In genomic region chr4:53710555-53711328, GRCm38 (mm10) we compare ENCODE assay signal across 23 mouse cellular contexts. TPM values are rescaled to one million over a fixed set of nuclear protein-coding genes. Genes with fewer than 3 reads are reported as not detected.
DNase-seq lines count a peak whose midpoint lies in the region; ATAC-seq and TF ChIP-seq lines count a peak whose summit lies in the region.
"Had no signal": no experiment of that assay in that cellular context is flagged by ENCODE, and none has a peak within 500 bp of the region (broad histone marks: within the 10 kb centered on the region; RNA-seq: fewer than 3 reads in every experiment).

No protein-coding gene starts in this region.

- H3K9me3 ChIP-seq in heart, embryonic 12.5 days (replicated peaks), result no peaks in the 10 kb centered on the region
- H3K9me3 ChIP-seq in CH12.LX (replicated peaks; ENCODE audit: low read length), result no peaks in the 10 kb centered on the region
- H3K9me3 ChIP-seq in midbrain, embryonic 16.5 days (replicated peaks; ENCODE audit: control insufficient read depth, low read length, poor library complexity, severe bottlenecking), result no peaks in the 10 kb centered on the region
- H3K9me3 ChIP-seq: G1E had no signal

- no peaks in the 10 kb centered on the region for H3K36me3 ChIP-seq in heart, embryonic 12.5 days
- H3K36me3 ChIP-seq in testis, adult 2 months (ENCODE audit: control insufficient read depth, insufficient read depth, low read length), result no peaks in the 10 kb centered on the region; the same call in 1 of the 2 replicates
- no peaks in the 10 kb centered on the region for H3K36me3 ChIP-seq in CH12.LX (replicated peaks in 1 of 2; ENCODE audit: control insufficient read depth in 1 of 2, insufficient read depth in 1 of 2, low read length in 1 of 2)
- H3K36me3 ChIP-seq in midbrain, embryonic 16.5 days (ENCODE audit: control insufficient read depth, insufficient read depth, low read length), result no peaks in the 10 kb centered on the region
- H3K36me3 ChIP-seq: G1E had no signal

- TF ChIP-seq RAD21 in CH12.LX (IDR thresholded peaks at IDR 0.05; ENCODE audit: low read depth, low read length), result no peak

- 71% methylated on average over 6 of the region's 6 CpGs for WGBS in heart, embryonic 12.5 days
- WGBS in midbrain, embryonic 16.5 days, result 91% methylated on average over 6 of the region's 6 CpGs

- H3K79me2 ChIP-seq in CH12.LX (replicated peaks; ENCODE audit: control insufficient read depth, extremely low read depth, insufficient read depth, poor library complexity, severe bottlenecking), result peaks cover 2% of the 10 kb centered on the region; the same call in 1 of the 2 replicates

- no peak overlapping the region for H3K4me3 ChIP-seq in heart, embryonic 12.5 days
- H3K4me3 ChIP-seq in testis, adult 2 months (ENCODE audit: control insufficient read depth, low read depth, low read length), result peak overlapping the region; percentile 63
- peak overlapping the region; percentile 36 to 47 (median 36) for H3K4me3 ChIP-seq in CH12.LX (replicated peaks in 1 of 3; ENCODE audit: low read depth in 2 of 3, low read length in 2 of 3, poor library complexity in 1 of 3)
- no peak overlapping the region for H3K4me3 ChIP-seq in midbrain, embryonic 16.5 days (ENCODE audit: low read depth, low read length)

- peak; percentile 53 for DNase-seq in heart, adult 11 months
- DNase-seq in testis, postnatal 10 days (ENCODE audit: low spot score), result no peak
- DNase-seq in A20 (ENCODE audit: low read depth, low spot score) (peak; percentile 63), CH12.LX (ENCODE audit: extremely low read depth) (peak; percentile 77)
- DNase-seq in B cell, adult 2 months, result no peak
- DNase-seq: adrenal gland, adult 2 months; adrenal gland, adult 8-10 months; adrenal gland, postnatal 10 days; adrenal gland, postnatal 14 days; adrenal gland, postnatal 25 days; adrenal gland, postnatal 36 days; cerebellum, adult 11 months; cerebellum, adult 11-12 months; cerebellum, adult 18-20 months; cerebellum, adult 2 months; cerebellum, adult 8-10 months had no signal

- no peak for TF ChIP-seq POLR2A in testis, adult 2 months (IDR thresholded peaks at IDR 0.05; ENCODE audit: control insufficient read depth, low read depth, low read length)
- TF ChIP-seq POLR2A in CH12.LX (IDR thresholded peaks at IDR 0.05; ENCODE audit: low read depth, low read length), result no peak

- in situ Hi-C loops in CH12.LX (cut with MboI; ENCODE audit: low pct_ligation_motif_present, low pct_unique_long_range_greater_than_20kb, low sequenced_read_pairs), result loop anchor here (10.0 kb wide), 1 partner anchor 86 kb away; no protein-coding TSS in a partner anchor

- H3K4me2 ChIP-seq in heart, embryonic 12.5 days, result no peak overlapping the region
- H3K4me2 ChIP-seq in CH12.LX (ENCODE audit: insufficient read depth, low read depth, poor library complexity, severe bottlenecking), result peak overlapping the region; percentile 98
- H3K4me2 ChIP-seq in midbrain, embryonic 16.5 days (ENCODE audit: low read length), result no peak overlapping the region

- dilution Hi-C loops in CH12.LX (cut with MboI; ENCODE audit: extremely low pct_ligation_motif_present, extremely low pct_unique_long_range_greater_than_20kb, low sequenced_read_pairs), result no loop called here

- ATAC-seq in heart, embryonic 12.5 days (ENCODE audit: insufficient number of reproducible peaks, low FRiP score), result no peak
- ATAC-seq in midbrain, embryonic 16.5 days, result no peak
- ATAC-seq: activated CD4-positive, CD25-positive, alpha-beta regulatory T cell, adult 4 months; CD4-positive, CD25-positive, alpha-beta regulatory T cell, adult 4 months; Patski had no signal

- no peak for TF ChIP-seq CTCF in testis, adult 2 months (IDR thresholded peaks at IDR 0.05; ENCODE audit: control insufficient read depth, insufficient read depth, insufficient replicate concordance, low read depth, low read length)
- no peak for TF ChIP-seq CTCF in CH12.LX (conservative IDR thresholded peaks at IDR 0.05 in 1 of 2, IDR thresholded peaks at IDR 0.05 in 1 of 2; ENCODE audit: low read depth in 2 of 2, low read length in 2 of 2)

- no peak overlapping the region for H3K9ac ChIP-seq in heart, embryonic 12.5 days
- H3K9ac ChIP-seq in CH12.LX (ENCODE audit: insufficient read depth, low read depth), result peak overlapping the region; percentile 34; the same call in 1 of the 2 replicates
- H3K9ac ChIP-seq in midbrain, embryonic 16.5 days (ENCODE audit: low read depth, low read length), result no peak overlapping the region

- no peaks in the 10 kb centered on the region for H3K27me3 ChIP-seq in heart, embryonic 12.5 days (replicated peaks)
- no peaks in the 10 kb centered on the region for H3K27me3 ChIP-seq in testis, adult 2 months (ENCODE audit: control insufficient read depth, insufficient read depth, low read length)
- H3K27me3 ChIP-seq in CH12.LX (replicated peaks), result no peaks in the 10 kb centered on the region
- H3K27me3 ChIP-seq in midbrain, embryonic 16.5 days (ENCODE audit: control insufficient read depth, insufficient read depth, low read depth, low read length), result no peaks in the 10 kb centered on the region
- H3K27me3 ChIP-seq: Patski had no signal

- H3K27ac ChIP-seq in heart, embryonic 12.5 days (ENCODE audit: poor library complexity, severe bottlenecking), result no peak overlapping the region
- no peak overlapping the region for H3K27ac ChIP-seq in testis, adult 2 months (ENCODE audit: control insufficient read depth, insufficient read depth, low read depth, low read length)
- peak overlapping the region; percentile 81 for H3K27ac ChIP-seq in CH12.LX (ENCODE audit: insufficient read depth, low read depth)
- H3K27ac ChIP-seq in midbrain, embryonic 16.5 days (ENCODE audit: low read length), result no peak overlapping the region

- TF ChIP-seq EP300 in CH12.LX (IDR thresholded peaks at IDR 0.05; ENCODE audit: low read length), result peak; percentile 79

- peaks cover 11% of the 10 kb centered on the region; the same call in 1 of the 2 replicates for H3K4me1 ChIP-seq in heart, embryonic 12.5 days (replicated peaks)
- H3K4me1 ChIP-seq in testis, adult 2 months (ENCODE audit: control insufficient read depth, insufficient read depth, low read length), result peaks cover 4% of the 10 kb centered on the region
- peaks cover 5 to 54% of the 10 kb centered on the region in 2 experiments; a peak in 2 of 4 replicates for H3K4me1 ChIP-seq in CH12.LX (ENCODE audit: control insufficient read depth in 1 of 2, insufficient read depth in 2 of 2)
- H3K4me1 ChIP-seq in midbrain, embryonic 16.5 days (ENCODE audit: control insufficient read depth, insufficient read depth, low read length), result peaks cover 8% of the 10 kb centered on the region

TF ChIP-seq in CH12.LX, 34 proteins besides CTCF, POLR2A, EP300 and RAD21 (continues in another document):
- no peak for TF ChIP-seq KAT2A (IDR thresholded peaks at IDR 0.05; ENCODE audit: insufficient replicate concordance, low read length)
- TF ChIP-seq BHLHE40 (IDR thresholded peaks at IDR 0.05; ENCODE audit: low read depth, low read length), result peak; percentile 42; the same call in 1 of the 2 replicates
- no peak; the same call in 1 of the 2 replicates for TF ChIP-seq MYC (IDR thresholded peaks at IDR 0.05; ENCODE audit: low read depth, low read length)
- 0 out of 2 replicates have a peak, but pooled peaks have one; percentile 14 for TF ChIP-seq HCFC1 (IDR thresholded peaks at IDR 0.05; ENCODE audit: low read depth, low read length)
- no peak for TF ChIP-seq MXI1 (IDR thresholded peaks at IDR 0.05; ENCODE audit: low read depth, low read length)
- TF ChIP-seq SIN3A (IDR thresholded peaks at IDR 0.05; ENCODE audit: low read length), result peak; percentile 54
- peak; percentile 33; the same call in 1 of the 2 replicates for TF ChIP-seq ETS1 (conservative IDR thresholded peaks at IDR 0.05; ENCODE audit: low read depth, low read length)
- no peak for TF ChIP-seq ZMIZ1 (IDR thresholded peaks at IDR 0.05; ENCODE audit: low read depth, low read length)
- no peak for TF ChIP-seq NRF1 (IDR thresholded peaks at IDR 0.05; ENCODE audit: low read depth, low read length)
- no peak for TF ChIP-seq ZKSCAN1 (IDR thresholded peaks at IDR 0.05; ENCODE audit: borderline replicate concordance, low read depth, low read length)
- TF ChIP-seq IRF4 (IDR thresholded peaks at IDR 0.05; ENCODE audit: low read depth, low read length), result peak; percentile 85
- TF ChIP-seq ZC3H11A (IDR thresholded peaks at IDR 0.05; ENCODE audit: low read depth, low read length), result no peak
- no peak; the same call in 1 of the 2 replicates for TF ChIP-seq MAFK (IDR thresholded peaks at IDR 0.05; ENCODE audit: insufficient replicate concordance, low read length)
- peak; percentile 91 for TF ChIP-seq CHD1 (IDR thresholded peaks at IDR 0.05; ENCODE audit: low read depth, low read length)
- peak; percentile 69 for TF ChIP-seq JUN (IDR thresholded peaks at IDR 0.05; ENCODE audit: insufficient read depth, low read depth, low read length)
- TF ChIP-seq E2F4 (IDR thresholded peaks at IDR 0.05; ENCODE audit: insufficient replicate concordance, low read depth, low read length), result no peak
- TF ChIP-seq MEF2A (IDR thresholded peaks at IDR 0.05; ENCODE audit: borderline replicate concordance, low read depth, low read length), result peak; percentile 21; the same call in 1 of the 2 replicates
- no peak for TF ChIP-seq USF1 (IDR thresholded peaks at IDR 0.05; ENCODE audit: low read depth, low read length)
- TF ChIP-seq TBP (conservative IDR thresholded peaks at IDR 0.05; ENCODE audit: low read depth, low read length), result 0 out of 2 replicates have a peak, but pooled peaks have one; percentile 7
- TF ChIP-seq SMC3 (IDR thresholded peaks at IDR 0.05; ENCODE audit: low read depth, low read length), result no peak
- no peak for TF ChIP-seq UBTF (IDR thresholded peaks at IDR 0.05; ENCODE audit: low read depth, low read length)
- TF ChIP-seq USF2 (conservative IDR thresholded peaks at IDR 0.05; ENCODE audit: low read depth, low read length), result no peak
- TF ChIP-seq RCOR1 (conservative IDR thresholded peaks at IDR 0.05; ENCODE audit: low read depth, low read length), result peak; percentile 61
- no peak for TF ChIP-seq GABPA (IDR thresholded peaks at IDR 0.05; ENCODE audit: insufficient replicate concordance, low read depth, low read length)
- 0 out of 2 replicates have a peak, but pooled peaks have one; percentile 11 for TF ChIP-seq MAX (IDR thresholded peaks at IDR 0.05; ENCODE audit: low read length)
- TF ChIP-seq MAZ (IDR thresholded peaks at IDR 0.05; ENCODE audit: low read depth, low read length), result no peak
- peak; percentile 62 for TF ChIP-seq CHD2 (IDR thresholded peaks at IDR 0.05; ENCODE audit: low read length)

RNA-seq across cellular contexts. Expression of gene Fktn, which starts 3.1 kb away (rescaled TPM):
- polyA plus RNA-seq in heart, embryonic 12.5 days (2016; fragmentation: Nextera tagmentation; extraction: Ambion mirVana), result 20.8 TPM in 2 replicates
- 13.4 and 17.7 TPM in 2 replicates for polyA plus RNA-seq in testis, adult 2 months (2012; rRNA removed)
- total RNA-seq in CH12.LX (2012; rRNA removed), result 4.8 and 5.8 TPM in 2 replicates
- 5.5 and 5.8 TPM in 2 replicates for total RNA-seq in CH12.LX (2014; rRNA removed)
- polyA plus RNA-seq in CH12.LX (2012; ENCODE audit: insufficient read length, low read depth), result 6.5 and 7.5 TPM in 2 replicates
- 25.9 and 27.0 TPM in 2 replicates for polyA plus RNA-seq in midbrain, embryonic 16.5 days (2015; fragmentation: Nextera tagmentation; extraction: Ambion mirVana)

Comparison
In these comparisons a context has a peak if more than half of its experiments do, and no peak if none do; other contexts are left out.
1. DNase-seq: peak in heart, adult 11 months (single experiment), A20 (single experiment) and CH12.LX (single experiment); none in testis, postnatal 10 days (single experiment) and B cell, adult 2 months (0 of 2).
2. H3K4me3 ChIP-seq: peak in testis, adult 2 months (single experiment) and CH12.LX (3 of 3); none in heart, embryonic 12.5 days (single experiment) and midbrain, embryonic 16.5 days (single experiment).